Mouse (Mus musculus): ENCODE measurements around the gene Rab4b.
A peak's percentile ranks its signal among the peaks of the same experiment; 100 is the strongest.

The Rab4b gene

DNA sequence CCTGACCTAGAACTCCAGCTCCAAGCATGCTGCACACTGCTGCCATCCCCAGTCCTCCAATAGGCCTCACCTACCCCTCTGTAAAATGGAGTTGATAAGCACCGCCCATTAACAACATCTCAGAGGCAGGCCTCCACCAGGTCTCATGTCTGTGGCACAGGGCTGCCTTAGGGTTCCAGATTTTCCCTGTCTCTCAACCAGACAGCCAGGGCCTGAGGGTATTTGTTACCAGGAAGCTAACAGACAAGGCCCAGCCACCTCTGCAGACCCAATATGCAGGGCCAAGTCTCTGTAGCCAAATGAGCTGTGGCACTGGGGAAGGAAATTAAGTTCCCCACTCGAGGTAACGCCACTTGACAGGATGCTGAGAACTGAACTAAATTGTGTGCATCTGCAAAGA is 17.8 kb downstream of the Rab4b start:
- DNase-seq (ENCODE audit: low read depth in 2 of 2, low spot score in 2 of 2), result no peak

DNA sequence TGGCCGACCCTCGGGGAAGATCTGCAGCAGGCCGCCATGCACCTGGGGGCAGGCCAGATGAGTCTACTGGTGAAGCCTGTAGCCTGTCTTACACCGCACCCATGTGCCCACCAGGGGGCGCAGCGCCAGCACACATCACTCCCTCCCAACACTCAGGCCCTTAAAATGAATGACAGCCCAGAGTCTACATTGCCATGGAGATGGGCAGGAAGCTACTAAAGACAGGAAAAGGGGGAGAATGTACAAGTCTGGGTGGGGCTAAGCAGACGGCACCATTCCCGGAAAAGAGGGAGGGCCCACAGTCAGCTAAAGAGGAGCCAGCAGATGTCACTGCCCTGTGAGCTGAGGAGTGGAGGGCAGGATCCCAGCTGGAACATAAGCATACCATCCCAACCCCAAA is 18.8 kb downstream of the Rab4b start:
- peak; percentile 87 for DNase-seq (ENCODE audit: low read depth in 2 of 2, low spot score in 2 of 2)

DNA sequence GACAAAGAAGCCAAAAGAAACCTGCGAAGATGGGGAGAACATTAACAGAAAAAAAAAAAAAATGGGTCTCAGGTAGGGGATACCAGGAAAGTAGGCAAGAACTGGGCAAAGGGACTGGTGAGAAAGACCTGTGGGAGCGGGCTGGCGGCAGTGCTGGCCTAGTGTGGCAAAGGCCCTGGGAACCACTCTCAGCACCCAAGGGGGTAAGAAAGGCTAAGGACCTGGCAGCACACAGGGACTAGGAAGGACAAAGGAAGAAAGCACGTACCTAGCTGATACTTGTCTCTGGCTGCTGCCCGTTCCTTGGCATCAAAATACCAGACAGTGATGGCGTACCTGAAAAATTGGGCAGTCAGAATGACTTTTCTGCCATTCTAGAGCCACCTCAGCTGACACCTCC is 19.4 kb downstream of the Rab4b start:
- no peak for DNase-seq (ENCODE audit: low read depth in 2 of 2, low spot score in 2 of 2)

DNA sequence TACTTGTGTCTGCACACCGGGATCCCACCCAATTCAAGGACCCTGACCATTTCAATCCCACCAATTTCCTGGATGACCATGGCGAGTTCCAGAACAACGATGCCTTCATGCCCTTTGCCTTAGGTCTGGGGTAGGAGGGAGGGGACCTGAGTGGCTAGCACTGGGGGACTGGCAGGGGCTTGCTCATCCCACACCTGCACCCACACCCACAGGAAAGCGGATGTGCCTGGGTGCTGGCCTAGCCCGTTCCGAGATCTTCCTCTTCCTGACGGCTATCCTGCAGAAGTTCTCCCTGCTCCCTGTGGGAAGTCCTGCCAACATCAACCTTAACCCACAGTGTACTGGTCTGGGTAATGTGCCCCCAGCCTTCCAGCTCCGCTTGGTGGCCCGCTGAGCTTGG is 20.5 kb downstream of the Rab4b start:
- no peak for DNase-seq (ENCODE audit: low read depth in 2 of 2, low spot score in 2 of 2)

DNA sequence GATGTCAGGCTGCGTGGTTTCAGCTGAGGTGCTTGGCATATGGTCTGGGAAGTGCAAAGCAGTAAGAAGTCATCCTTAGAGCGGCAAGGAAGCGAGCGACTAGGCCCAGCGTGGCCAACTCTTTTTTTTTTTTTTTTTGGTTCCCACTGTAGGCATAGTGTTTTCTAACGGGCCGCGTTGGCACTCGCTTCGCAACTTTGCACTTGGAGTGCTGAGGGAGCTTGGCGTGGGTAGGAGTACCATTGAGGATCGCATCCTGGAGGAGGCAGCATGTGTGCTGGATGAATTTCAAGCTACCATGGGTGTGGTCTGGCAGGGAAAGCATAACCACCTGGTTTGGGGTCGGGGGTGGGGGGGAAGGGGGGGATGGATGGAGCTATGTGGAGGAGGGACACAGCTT is 22.7 kb downstream of the Rab4b start:
- no peak for DNase-seq (ENCODE audit: low read depth in 2 of 2, low spot score in 2 of 2)

DNA sequence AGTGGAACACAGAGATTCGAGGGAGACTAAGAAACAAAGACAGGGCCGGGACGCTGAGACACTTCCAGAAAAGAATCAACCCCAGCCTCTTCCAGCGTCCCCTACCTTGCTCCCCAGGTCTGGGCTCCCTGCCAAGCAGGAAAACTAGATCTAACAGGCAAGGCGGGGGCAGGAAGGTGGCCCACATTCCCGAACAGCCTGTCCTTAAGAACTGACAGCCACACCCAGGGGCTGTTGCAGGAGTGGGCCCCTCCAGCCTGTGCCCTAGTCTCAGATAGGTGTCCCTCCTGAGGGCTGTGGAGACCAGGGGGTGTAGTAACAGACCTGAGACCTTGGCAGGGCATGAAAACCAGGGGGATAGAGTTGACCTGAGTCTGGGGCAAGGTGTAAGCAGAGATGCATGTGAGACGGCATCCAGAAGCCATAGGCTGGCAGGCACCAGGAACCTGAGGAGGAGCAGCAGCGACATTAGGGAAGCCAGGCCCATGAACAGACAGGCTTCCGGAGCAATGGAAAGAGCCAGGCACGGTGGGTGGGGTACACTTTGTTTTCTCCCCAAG is 25.4 kb downstream of the Rab4b start, which contains the start of gene Cyp2t4:
Gene Cyp2t4 (plus strand): TSS at position 510 of the 560 bp plus-strand sequence.
- no peak for DNase-seq (ENCODE audit: low read depth in 2 of 2, low spot score in 2 of 2)

DNA sequence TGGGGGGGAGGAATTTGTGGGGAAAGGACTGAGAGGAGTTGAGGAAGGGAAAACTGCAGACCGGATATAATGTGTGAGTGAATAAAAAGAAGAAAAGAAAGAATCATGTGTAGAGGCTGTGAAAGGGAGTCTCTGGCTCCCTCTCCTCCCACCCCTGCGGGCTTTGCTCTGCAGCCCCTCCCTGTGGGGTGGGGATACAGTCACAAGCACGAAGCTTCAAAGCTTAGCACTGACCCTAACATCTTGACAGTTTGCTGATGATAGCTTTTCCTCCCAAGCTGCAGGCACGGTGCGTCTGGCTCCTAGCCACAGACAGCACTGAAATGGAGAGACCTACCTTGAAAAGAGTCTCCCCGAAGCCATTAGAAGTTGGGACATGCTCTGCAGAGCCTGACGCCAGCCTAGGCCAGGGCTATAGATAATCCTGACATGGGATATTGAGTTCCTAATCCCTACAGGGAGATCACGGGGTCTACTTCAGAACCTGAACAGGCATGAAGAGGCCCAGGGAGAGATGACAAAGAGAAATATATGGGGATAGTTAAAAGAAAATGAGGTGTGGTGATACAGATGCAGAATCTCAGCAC is 42.2 kb downstream of the Rab4b start:
- DNase-seq (ENCODE audit: low read depth in 2 of 2, low spot score in 2 of 2), result no peak

DNA sequence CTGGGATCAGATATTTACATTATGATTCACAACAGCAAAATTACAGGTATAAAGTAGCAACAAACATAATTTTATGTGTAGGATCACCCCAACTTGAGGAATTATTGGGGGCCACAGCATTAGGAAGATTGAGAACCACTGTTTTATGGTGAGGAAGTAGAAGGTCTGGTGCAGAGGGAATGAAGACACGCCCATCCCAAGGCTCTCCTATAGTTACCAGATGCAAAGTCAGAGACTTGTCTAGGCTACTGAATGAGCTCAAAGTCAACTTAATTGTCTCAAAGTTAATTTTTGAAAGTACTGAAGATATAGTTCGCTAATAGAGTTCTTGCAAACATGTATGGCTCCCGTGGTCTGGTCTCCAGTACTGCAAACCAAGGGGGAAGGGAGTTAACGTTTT is 44.9 kb downstream of the Rab4b start:
- no peak for DNase-seq (ENCODE audit: low read depth in 2 of 2, low spot score in 2 of 2)

DNA sequence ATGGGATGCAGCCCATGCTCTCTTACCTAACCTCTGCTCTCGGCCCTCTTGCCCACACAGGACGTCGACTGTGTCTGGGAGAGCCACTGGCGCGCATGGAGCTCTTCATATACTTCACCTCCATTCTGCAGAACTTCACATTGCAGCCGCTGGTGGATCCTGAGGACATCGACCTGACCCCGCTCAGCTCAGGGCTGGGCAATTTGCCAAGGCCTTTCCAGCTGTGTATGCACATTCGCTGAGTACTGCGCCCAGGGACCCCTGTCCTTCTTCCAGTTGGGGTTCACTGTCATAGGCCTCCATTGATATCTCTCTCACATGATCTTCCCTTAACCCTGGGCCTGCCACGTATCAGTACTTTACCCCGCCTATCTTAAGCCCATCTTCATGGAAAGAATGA is 45.5 kb downstream of the Rab4b start:
- no peak for DNase-seq (ENCODE audit: low read depth in 2 of 2, low spot score in 2 of 2)

DNA sequence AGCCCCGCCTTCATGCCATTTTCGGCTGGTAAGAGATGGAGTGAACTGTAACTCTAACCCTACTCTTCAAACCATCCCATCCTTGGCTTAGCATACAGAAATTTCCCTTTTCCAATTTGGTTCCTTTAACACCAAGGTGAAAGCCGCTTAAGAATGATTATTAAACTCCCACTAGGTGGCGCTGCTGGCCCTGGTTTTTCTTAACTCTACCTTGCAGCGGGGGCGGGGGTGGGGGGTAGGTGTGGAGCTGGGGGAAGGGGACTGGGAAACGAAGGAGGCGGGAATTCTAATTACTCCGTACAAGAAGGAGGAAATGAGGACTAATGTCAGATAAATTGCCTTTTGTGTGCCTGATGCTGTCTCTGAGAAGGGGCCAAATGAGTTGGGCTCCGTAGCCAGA is 46.1 kb downstream of the Rab4b start:
- DNase-seq (ENCODE audit: low read depth in 2 of 2, low spot score in 2 of 2), result peak in 1 of 2 experiments; percentile 24

DNA sequence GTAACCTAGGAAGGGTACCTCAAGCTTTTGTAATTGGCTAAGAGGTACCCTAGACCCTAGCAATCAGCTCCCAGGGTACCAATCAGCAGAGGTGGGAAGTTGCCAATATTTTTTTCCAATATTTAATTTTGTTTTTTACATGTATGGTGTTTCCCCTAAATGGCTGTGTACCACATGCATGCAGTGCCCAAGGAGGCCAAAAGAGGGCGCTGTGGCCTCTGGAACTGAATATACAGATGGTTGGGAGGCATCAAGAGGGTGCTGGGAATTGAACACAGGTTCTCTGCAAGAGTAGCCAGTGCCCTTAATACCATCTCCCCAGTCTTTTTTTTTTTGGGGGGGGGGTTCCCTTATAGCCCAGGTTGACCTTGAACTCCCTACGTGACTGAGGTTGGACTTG is 47.3 kb downstream of the Rab4b start:
- no peak for DNase-seq (ENCODE audit: low read depth in 2 of 2, low spot score in 2 of 2)

DNA sequence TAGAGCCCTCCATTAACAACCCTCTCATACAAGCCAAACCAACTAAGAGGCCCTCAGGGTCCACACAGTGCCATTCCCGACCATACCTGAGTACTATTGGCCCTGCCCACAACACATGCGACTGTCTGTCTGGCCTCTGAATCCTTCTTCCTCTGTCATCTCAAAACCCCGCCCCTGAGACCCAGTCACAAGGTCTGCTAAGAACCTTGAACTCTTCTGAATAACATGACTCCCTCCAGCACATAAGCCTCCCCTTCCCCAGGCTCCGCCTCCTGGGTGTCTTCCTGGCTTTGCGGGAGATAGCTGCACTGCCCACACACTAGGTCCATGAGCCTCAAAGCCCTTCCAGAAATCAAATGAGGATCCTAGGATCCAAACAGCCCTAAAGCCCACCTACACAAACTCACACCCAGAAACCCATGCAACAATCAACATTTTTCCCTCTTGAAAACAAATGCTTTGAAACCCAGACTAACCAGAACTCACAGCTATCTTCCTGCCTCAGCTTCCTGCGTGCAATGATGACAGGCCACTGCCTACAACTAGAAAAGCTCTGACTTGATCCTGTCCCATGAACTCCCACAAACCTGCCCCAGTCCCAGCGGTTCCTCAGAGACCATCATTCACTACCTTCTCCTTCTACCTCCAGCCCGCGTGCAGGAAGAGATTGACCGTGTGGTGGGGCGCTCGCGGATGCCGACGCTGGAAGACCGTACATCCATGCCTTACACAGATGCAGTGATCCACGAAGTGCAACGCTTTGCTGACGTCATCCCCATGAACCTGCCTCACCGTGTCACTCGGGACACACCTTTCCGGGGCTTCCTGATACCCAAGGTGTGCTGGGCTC is 48.0 kb downstream of the Rab4b start:
- no peak for DNase-seq (ENCODE audit: low read depth in 2 of 2, low spot score in 2 of 2)

DNA sequence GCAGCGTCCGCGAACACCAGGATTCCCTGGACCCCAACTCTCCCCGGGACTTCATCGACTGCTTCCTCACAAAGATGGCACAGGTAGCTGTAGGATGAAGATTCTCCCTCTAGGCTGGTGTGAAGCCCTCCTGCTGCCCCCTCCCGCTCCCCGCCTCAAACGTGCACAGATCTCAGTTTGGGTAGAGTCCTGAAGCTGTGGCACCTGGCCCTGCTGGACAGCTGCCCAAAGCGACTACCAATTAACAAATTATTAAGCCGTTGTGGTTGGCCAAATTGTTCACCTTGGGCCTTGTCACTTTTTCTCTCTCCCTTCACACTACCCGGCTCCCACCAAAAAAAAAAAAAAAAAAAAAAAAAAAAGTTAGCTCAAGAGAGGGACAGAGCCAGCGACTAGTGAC is 48.9 kb downstream of the Rab4b start:
- no peak for DNase-seq (ENCODE audit: low read depth in 2 of 2, low spot score in 2 of 2)

DNA sequence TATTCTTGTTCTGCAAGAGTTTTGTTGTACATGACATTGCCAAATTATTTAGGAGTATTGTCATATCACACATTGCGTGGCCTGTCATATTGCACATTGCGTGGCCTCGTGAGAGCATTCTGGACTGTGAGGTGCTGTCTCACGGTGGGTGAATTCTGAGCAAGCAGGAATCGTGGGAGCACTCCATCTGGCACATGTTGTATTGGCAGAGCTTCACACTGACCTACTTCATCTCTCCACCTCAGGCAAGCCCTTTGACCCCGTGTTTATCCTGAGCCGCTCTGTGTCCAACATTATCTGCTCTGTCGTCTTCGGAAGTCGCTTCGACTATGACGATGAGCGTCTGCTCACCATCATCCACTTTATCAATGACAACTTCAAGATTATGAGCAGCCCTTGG is 49.8 kb downstream of the Rab4b start:
- DNase-seq (ENCODE audit: low read depth in 2 of 2, low spot score in 2 of 2), result no peak

DNA sequence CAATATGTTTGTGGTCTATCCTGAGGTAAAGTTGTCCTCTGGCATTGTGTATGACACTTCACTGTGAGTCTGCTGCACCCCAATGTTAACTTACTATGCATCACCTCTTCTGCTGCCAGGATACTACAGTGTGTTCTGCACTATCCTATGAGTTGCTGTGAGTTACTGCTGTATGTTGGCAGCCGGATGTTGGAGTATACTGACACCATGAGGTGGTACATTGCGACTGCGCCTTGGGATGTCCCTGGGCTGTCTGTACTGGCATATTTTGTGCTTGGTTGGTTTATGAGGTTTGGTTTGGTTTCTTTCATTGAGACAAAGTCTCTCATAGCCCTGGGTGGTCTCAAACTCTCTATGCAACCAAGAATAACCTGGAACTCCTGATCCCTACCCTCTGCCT is 50.5 kb downstream of the Rab4b start:
- DNase-seq (ENCODE audit: low read depth in 2 of 2, low spot score in 2 of 2), result no peak

DNA sequence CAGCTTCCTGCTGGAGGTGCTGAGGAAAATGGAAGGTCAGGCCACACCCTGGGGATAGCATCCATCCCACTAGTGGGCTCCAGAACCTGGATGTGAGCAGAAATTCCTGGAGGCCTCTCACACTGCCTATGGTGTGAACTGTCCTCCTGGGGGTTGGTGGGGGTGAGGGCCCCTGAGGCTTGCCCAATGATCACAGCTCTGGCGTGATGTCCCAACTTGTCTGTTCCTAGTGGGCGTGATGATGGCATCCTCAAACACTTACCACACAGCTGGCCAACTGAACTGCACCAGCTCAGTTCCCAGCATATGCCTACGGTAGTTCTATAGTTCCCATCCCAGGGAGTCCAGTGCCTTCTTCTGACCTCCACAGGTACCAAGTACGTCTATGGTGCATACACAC is 53.7 kb downstream of the Rab4b start:
- DNase-seq (ENCODE audit: low read depth in 2 of 2, low spot score in 2 of 2), result no peak

DNA sequence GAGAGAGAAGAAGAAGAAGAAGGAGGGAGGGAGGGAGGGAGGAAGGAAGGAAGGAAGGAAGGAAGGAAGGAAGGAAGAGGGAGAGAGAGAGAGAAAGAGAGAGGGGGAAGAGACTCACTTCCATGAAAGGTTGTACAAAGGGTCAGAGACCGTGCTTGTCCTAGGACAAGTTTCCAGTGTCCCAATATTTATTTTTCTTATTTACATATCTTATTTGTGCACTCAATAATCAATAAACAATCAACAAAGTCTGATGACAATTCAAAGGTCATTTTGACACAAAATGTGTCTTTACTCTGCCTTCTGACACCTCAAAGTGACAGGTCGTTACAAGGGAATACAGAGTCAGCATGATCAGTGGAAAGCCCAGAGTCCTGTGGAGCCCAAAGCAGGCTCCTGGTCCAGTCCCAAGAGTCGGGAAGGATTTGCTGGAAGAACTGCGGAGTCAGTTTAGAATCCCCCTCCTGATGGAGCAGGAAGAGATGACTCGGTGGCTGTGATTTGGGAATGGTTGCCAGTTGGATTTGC is 54.3 kb downstream of the Rab4b start:
- no peak for DNase-seq (ENCODE audit: low read depth in 2 of 2, low spot score in 2 of 2)

DNA sequence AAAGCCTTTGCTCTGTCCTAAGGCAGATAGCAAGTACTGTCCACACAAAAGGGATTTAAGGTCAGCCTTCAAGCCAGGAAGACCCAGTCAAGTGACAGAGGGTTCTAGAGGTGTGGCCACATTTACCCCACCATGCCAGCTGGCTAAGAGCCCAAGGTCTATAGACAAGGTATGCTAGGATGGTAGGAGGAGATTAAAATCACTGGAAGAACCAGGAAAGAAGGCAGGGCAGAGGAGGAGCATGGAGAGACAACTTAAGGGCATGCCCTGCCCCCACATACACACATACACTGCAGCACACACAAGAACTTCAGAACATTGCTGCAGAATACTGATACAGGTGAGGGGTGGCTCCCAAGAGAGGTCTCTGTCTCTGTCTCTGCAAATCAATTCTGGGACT is 59.0 kb downstream of the Rab4b start, which contains the start of gene Cyp2f2:
Gene Cyp2f2 (plus strand): TSS at position 234 of the 400 bp plus-strand sequence.
- DNase-seq (ENCODE audit: low read depth in 2 of 2, low spot score in 2 of 2), result no peak
